Mouse (Mus musculus): Measurements from ENCODE around the gene Agk.

DNA sequence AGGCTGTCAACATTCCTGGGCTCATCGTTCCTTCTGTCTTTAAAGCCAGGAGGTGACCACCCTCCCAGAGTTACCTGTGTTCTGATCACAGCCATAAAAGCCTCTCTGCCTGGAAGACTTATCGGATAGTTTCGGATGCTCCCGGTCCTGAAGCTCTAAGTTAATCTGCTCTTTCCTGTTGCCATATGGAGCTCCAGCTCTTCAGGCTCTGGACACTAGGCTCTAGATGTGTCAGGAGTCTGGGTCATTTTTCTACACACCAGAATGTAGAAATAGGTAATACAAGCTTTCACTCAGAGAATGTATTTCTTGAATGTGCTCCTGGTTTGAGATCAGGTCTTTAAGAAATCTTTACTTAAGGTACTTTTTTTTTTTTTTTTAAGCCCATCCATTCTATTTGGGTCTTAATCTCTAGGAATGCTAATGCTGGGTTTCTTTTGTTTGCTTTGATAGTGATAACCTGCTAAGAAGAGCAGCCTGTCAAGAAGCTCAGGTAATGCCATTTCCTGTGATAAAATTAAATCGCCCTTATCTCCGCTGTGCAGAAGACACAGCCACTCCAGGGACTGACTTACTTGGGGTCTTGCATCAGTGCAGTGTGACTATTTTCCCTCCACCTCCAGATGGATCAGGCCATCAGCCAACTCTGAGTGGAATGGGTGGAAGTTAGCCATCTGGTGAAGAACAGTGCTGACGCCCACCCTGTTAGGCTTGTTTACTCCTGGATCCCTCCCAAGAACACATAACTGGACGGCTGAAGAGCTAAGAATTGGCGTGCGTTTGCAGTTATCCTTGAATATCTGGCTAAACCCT lies 22.2 kb downstream of the Agk start:
- TF ChIP-seq CTCF (IDR thresholded peaks at IDR 0.05; ENCODE audit: extremely low read depth, insufficient read depth, low read length) (no peak), POLR2A (IDR thresholded peaks at IDR 0.05; ENCODE audit: extremely low read depth, insufficient read depth, low read length) (no peak)

Measured in cortical plate, adult 2 months (tissue).